Mouse (Mus musculus): ENCODE results near the gene Terf2ip. TPM values are rescaled to one million over a fixed set of nuclear protein-coding genes. Genes with fewer than 3 reads are reported as not detected.

Terf2ip gene
- polyA plus RNA-seq, 1 experiment from 2014 or later = 41.6 TPM

Other genes with a start within 250 kb of the Terf2ip start
- gene Cfdp1, start 157.1 kb upstream of the Terf2ip start, polyA plus RNA-seq (2016; fragmentation: Nextera tagmentation; extraction: Ambion mirVana) = 182 and 192 TPM in 2 replicates
- 7.3 and 7.9 TPM in 2 replicates for gene Tmem170, start 134.6 kb upstream of the Terf2ip start, polyA plus RNA-seq (2016; fragmentation: Nextera tagmentation; extraction: Ambion mirVana)
- gene Chst5, start 101.0 kb upstream of the Terf2ip start, polyA plus RNA-seq (2016; fragmentation: Nextera tagmentation; extraction: Ambion mirVana) = 2.7 and 3.1 TPM in 2 replicates
- gene Tmem231, start 77.5 kb upstream of the Terf2ip start, polyA plus RNA-seq (2016; fragmentation: Nextera tagmentation; extraction: Ambion mirVana) = 19.8 and 20.9 TPM in 2 replicates
- gene Gabarapl2, start 70.7 kb upstream of the Terf2ip start, polyA plus RNA-seq (2016; fragmentation: Nextera tagmentation; extraction: Ambion mirVana) = 351 and 359 TPM in 2 replicates
- gene Adat1, start 19.1 kb upstream of the Terf2ip start, polyA plus RNA-seq (2016; fragmentation: Nextera tagmentation; extraction: Ambion mirVana) = 10.1 and 12.6 TPM in 2 replicates
- 189 and 194 TPM in 2 replicates for gene Kars, start 75 bp upstream of the Terf2ip start, polyA plus RNA-seq (2016; fragmentation: Nextera tagmentation; extraction: Ambion mirVana)
- 0.56 and 0.58 TPM in 2 replicates for gene Gm6793, start 3.6 kb downstream of the Terf2ip start, polyA plus RNA-seq (2016; fragmentation: Nextera tagmentation; extraction: Ambion mirVana)

Data from midbrain, embryonic 12.5 days (tissue).